Mouse (Mus musculus) heart, postnatal 36 days (tissue): ENCODE data around the gene Cckar. TPM values are rescaled to one million over a fixed set of nuclear protein-coding genes. Genes with fewer than 3 reads are reported as not detected.
"Not testable (repeated sequence)": the region's sequence is repeated elsewhere in the genome, so short reads cannot be mapped to it uniquely, and the experiment has no call there.

Experiments
- DNase-seq, 2 experiments: peaks; one replicate each; pipeline ENCODE4 v3.0.0; 2021 to 2022
- intact Hi-C: fragments of 180-260 bp; cut with DNase I; formaldehyde crosslinking; loops from one replicate; pipeline ENCODE4 v1.15.1; 2025
- total RNA-seq, 2 experiments: library from RNA; stranded (reverse); gene quantifications; 2 replicates each; pipeline ENCODE4 v1.2.3; 2021

Gene Cckar
- total RNA-seq, 2 experiments from 2014 or later: not detected

- intact Hi-C loops, DNase-seq: not testable (repeated sequence)
Measured at GRCm38 (mm10) chr5:53673493-53674150, 33.9 kb downstream of the Cckar start.

DNA sequence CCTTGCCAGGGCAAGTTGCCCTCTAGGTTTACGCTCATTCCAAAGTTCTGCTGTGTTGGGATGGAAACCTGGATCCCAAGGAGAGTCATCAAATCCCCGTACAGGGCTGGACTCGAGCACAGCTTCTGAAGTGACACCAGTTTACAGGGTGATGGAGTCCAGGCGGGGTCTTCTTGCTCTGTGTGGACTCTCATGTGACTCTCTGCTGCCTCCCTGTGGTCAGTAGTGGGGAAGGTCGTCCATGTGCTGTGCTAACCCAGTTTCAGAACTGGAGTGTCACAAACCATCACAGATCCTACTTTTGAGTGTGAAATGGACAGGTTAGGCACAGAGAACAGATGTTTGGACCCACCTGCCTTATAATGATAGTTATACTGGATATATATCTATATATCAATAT is 35.2 kb downstream of the Cckar start:
- DNase-seq: peak; percentile 60 to 68
- intact Hi-C loops: loop anchor here (1.0 kb wide), 2 partner anchors 317 to 346 kb away; no protein-coding TSS in a partner anchor

GRCm38 (mm10) chr5:53671507-53671906 is 36.0 kb downstream of the Cckar start:
- no peak for DNase-seq
- intact Hi-C loops: no loop called here

GRCm38 (mm10) chr5:53670321-53670938 is 37.1 kb downstream of the Cckar start:
- no peak for DNase-seq
- intact Hi-C loops: no loop called here

DNA sequence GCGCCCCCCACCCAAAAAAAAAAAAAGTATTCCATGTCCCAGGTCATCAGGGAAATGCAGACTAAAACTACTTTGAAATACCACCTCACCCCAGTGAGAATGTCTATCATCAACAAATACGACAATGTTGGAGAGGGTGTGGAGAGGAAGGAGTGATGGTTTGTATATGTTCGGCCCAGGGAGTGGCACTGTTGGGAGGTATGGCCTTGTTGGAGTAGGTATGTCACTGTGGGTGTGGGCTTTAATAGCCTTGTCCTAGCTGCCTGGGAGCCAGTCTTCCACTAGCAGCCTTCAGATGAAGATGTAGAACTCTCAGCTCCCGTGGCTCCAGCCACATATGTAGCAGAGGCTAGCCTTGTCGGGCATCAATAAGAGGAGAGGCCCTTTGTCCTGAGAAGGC is 39.5 kb downstream of the Cckar start:
- DNase-seq: no peak
- intact Hi-C loops: no loop called here

GRCm38 (mm10) chr5:53663665-53664064 is 43.8 kb downstream of the Cckar start:
- DNase-seq: no peak
- intact Hi-C loops: no loop called here

DNA sequence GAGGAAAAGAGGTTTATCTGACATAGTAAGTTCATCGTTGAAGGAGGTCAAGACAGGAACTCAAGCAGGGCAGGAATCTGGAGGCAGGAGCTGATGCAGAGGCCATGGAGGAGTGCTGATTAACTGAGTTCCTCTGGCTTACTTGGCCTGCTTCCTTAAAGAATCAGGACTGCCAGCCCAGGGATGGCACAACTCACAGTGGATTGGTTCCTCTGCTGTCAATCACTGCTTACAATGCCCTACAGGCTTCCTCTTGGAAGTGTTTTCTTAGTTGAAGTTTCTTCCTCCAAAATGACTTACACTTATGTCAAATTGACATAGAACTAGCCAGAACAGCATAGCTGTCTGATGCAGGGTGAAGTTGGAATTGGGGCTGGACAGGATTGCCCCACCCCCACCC is 45.1 kb downstream of the Cckar start:
- DNase-seq: no peak

GRCm38 (mm10) chr5:53661508-53661907 is 46.0 kb downstream of the Cckar start:
- intact Hi-C loops: no loop called here
- no peak for DNase-seq

More for the DNA sequence above, 45.1 kb downstream of the Cckar start:
- intact Hi-C loops: no loop called here

- intact Hi-C loops: no loop called here
- DNase-seq: no peak
Measured at GRCm38 (mm10) chr5:53657925-53658324, 49.6 kb downstream of the Cckar start.

GRCm38 (mm10) chr5:53656596-53656995 is 50.9 kb downstream of the Cckar start:
- intact Hi-C loops: no loop called here
- DNase-seq: no peak

Other genes with a start within 250 kb of the Cckar start
- 10 to 100 TPM; 27.2 to 35.3 TPM for gene Rbpj, start 241.6 kb downstream of the Cckar start, total RNA-seq
- 10 to 100 TPM; 18.3 to 22.3 TPM for gene Tbc1d19, start 101.9 kb upstream of the Cckar start, total RNA-seq